Mouse (Mus musculus) heart, embryonic 13.5 days (tissue): Measurements from ENCODE around the gene Atp6v1a. TPM values are rescaled to one million over a fixed set of nuclear protein-coding genes. Genes with fewer than 3 reads are reported as not detected.

Experiments used
- ATAC-seq: fragments of 200-750 bp; cut with Nextera tagmentation; 2 replicates; pipeline ENCODE4 v1.8.0; 2017; ENCODE audit warnings: moderate TSS enrichment; ENCODE audit not compliant: insufficient number of reproducible peaks, low FRiP score, low TSS enrichment; ENCODE audit errors: extremely low read depth
- H3K27ac ChIP-seq: fragments of 300-500 bp; sonication (generic); replicated peaks from 2 replicates; pipeline ENCODE4 v1.5.1; 2015; ENCODE audit warnings: moderate library complexity, mild to moderate bottlenecking, inconsistent platforms
- H3K27me3 ChIP-seq: fragments of 300-500 bp; sonication (generic); replicated peaks from 2 replicates; pipeline ENCODE4 v1.6.1; 2015; ENCODE audit warnings: mild to moderate bottlenecking, inconsistent platforms
- H3K36me3 ChIP-seq: fragments of 300-500 bp; sonication (generic); 2 replicates; pipeline ENCODE4 v1.6.1; 2015; ENCODE audit warnings: mild to moderate bottlenecking, inconsistent platforms
- H3K4me1 ChIP-seq: fragments of 300-500 bp; sonication (generic); 2 replicates; pipeline ENCODE4 v1.6.1; 2015; ENCODE audit warnings: inconsistent platforms
- H3K4me2 ChIP-seq: fragments of 300-500 bp; sonication (generic); 2 replicates; pipeline ENCODE4 v1.6.1; 2015; ENCODE audit warnings: inconsistent platforms, mild to moderate bottlenecking, moderate library complexity
- H3K4me3 ChIP-seq: fragments of 300-500 bp; sonication (generic); 2 replicates; pipeline ENCODE4 v1.5.1; 2015; ENCODE audit warnings: moderate library complexity, mild to moderate bottlenecking, inconsistent platforms
- H3K9ac ChIP-seq: fragments of 300-500 bp; sonication (generic); 2 replicates; pipeline ENCODE4 v1.6.1; 2015; ENCODE audit warnings: inconsistent platforms, mild to moderate bottlenecking, moderate library complexity
- H3K9me3 ChIP-seq: fragments of 300-500 bp; sonication (generic); 2 replicates; pipeline ENCODE4 v1.6.1; 2016; ENCODE audit warnings: inconsistent platforms
- WGBS: fragments of 180-500 bp; shearing (Covaris S2); methylation state at CpG from one replicate; pipeline ENCODE4 v1.1.7; 2015; ENCODE audit warnings: mixed read lengths; 5-methylcytosine and 5-hydroxymethylcytosine counted together
- polyA plus RNA-seq: library from polyadenylated mRNA; unstranded; fragments of >200 nt; fragmentation: Nextera tagmentation; extraction: Ambion mirVana; gene quantifications from 2 replicates; pipeline ENCODE4 v1.2.1, GENCODE M21; 2015

Gene Atp6v1a
- polyA plus RNA-seq, 1 experiment from 2014 or later: 28.8 TPM

- no peaks in the 10 kb centered on the region for H3K27me3 ChIP-seq
- peak overlapping the region; percentile 96 for H3K9ac ChIP-seq
- H3K9me3 ChIP-seq: no peaks in the 10 kb centered on the region
- no peak for ATAC-seq
- no peaks in the 10 kb centered on the region for H3K36me3 ChIP-seq
- WGBS: under 1% methylated on average over 24 of the region's 24 CpGs
- peak overlapping the region; percentile 94 for H3K4me3 ChIP-seq
- H3K27ac ChIP-seq: peak overlapping the region; percentile 99
- peaks cover 19% of the 10 kb centered on the region for H3K4me1 ChIP-seq
- peak overlapping the region; percentile 92 for H3K4me2 ChIP-seq
Observed at GRCm38 (mm10) chr16:44138377-44138978, 1.0 kb downstream of the Atp6v1a start.

- Histone ChIP-seq H3K9ac (no peak overlapping the region), H3K4me2 (no peak overlapping the region), H3K4me1 (peaks cover 21% of the 10 kb centered on the region), H3K27ac (no peak overlapping the region), H3K4me3 (no peak overlapping the region), H3K27me3 (no peaks in the 10 kb centered on the region), H3K9me3 (no peaks in the 10 kb centered on the region), H3K36me3 (no peaks in the 10 kb centered on the region)
- ATAC-seq: no peak
- WGBS: 81% methylated on average over 6 of the region's 6 CpGs
Observed at GRCm38 (mm10) chr16:44136511-44137021, 2.9 kb downstream of the Atp6v1a start.

- Histone ChIP-seq H3K4me3 (no peak overlapping the region), H3K9ac (no peak overlapping the region), H3K36me3 (no peaks in the 10 kb centered on the region), H3K9me3 (no peaks in the 10 kb centered on the region), H3K4me1 (peaks cover 14% of the 10 kb centered on the region), H3K4me2 (no peak overlapping the region), H3K27ac (no peak overlapping the region), H3K27me3 (no peaks in the 10 kb centered on the region)
- ATAC-seq: no peak
- WGBS: 78% methylated on average over 3 of the region's 3 CpGs
Observed at GRCm38 (mm10) chr16:44133187-44133586, 6.3 kb downstream of the Atp6v1a start.

- no peaks in the 10 kb centered on the region for H3K9me3 ChIP-seq
- no peaks in the 10 kb centered on the region for H3K36me3 ChIP-seq
- no peak overlapping the region for H3K27ac ChIP-seq
- H3K27me3 ChIP-seq: no peaks in the 10 kb centered on the region
- no peak overlapping the region for H3K9ac ChIP-seq
- H3K4me1 ChIP-seq: peaks cover 6% of the 10 kb centered on the region
- no peak overlapping the region for H3K4me3 ChIP-seq
- WGBS: 77% methylated on average over 4 of the region's 4 CpGs
- H3K4me2 ChIP-seq: no peak overlapping the region
- ATAC-seq: no peak
Observed at GRCm38 (mm10) chr16:44132300-44132699, 7.2 kb downstream of the Atp6v1a start.

- Histone ChIP-seq H3K27ac (no peak overlapping the region; the same call in 1 of the 2 replicates), H3K4me2 (no peak overlapping the region), H3K9ac (no peak overlapping the region), H3K4me1 (peaks cover 19% of the 10 kb centered on the region), H3K36me3 (no peaks in the 10 kb centered on the region), H3K4me3 (no peak overlapping the region), H3K9me3 (no peaks in the 10 kb centered on the region), H3K27me3 (no peaks in the 10 kb centered on the region)
- no peak for ATAC-seq
- 55% methylated on average over 4 of the region's 4 CpGs for WGBS
Observed at GRCm38 (mm10) chr16:44126437-44126836, 13.1 kb downstream of the Atp6v1a start.

- no peaks in the 10 kb centered on the region for H3K36me3 ChIP-seq
- no peaks in the 10 kb centered on the region for H3K9me3 ChIP-seq
- H3K4me1 ChIP-seq: peaks cover 19% of the 10 kb centered on the region
- H3K27me3 ChIP-seq: no peaks in the 10 kb centered on the region
- WGBS: 80% methylated on average over 2 of the region's 2 CpGs
- ATAC-seq: no peak
- H3K4me2 ChIP-seq: no peak overlapping the region
- no peak overlapping the region for H3K9ac ChIP-seq
- no peak overlapping the region for H3K27ac ChIP-seq
- no peak overlapping the region for H3K4me3 ChIP-seq
Observed at GRCm38 (mm10) chr16:44125436-44125835, 14.1 kb downstream of the Atp6v1a start.

GRCm38 (mm10) chr16:44124713-44125112, 14.8 kb downstream of the Atp6v1a start:
- peaks cover 19% of the 10 kb centered on the region for H3K4me1 ChIP-seq
- H3K27me3 ChIP-seq: no peaks in the 10 kb centered on the region
- H3K4me2 ChIP-seq: no peak overlapping the region
- H3K27ac ChIP-seq: no peak overlapping the region
- no peaks in the 10 kb centered on the region for H3K36me3 ChIP-seq
- H3K9ac ChIP-seq: no peak overlapping the region
- H3K4me3 ChIP-seq: no peak overlapping the region
- ATAC-seq: no peak
- 70% methylated on average over 1 of the region's 1 CpGs for WGBS
- no peaks in the 10 kb centered on the region for H3K9me3 ChIP-seq

- ATAC-seq: no peak
- peaks cover 19% of the 10 kb centered on the region for H3K4me1 ChIP-seq
- H3K9me3 ChIP-seq: no peaks in the 10 kb centered on the region
- H3K27ac ChIP-seq: no peak overlapping the region
- H3K36me3 ChIP-seq: no peaks in the 10 kb centered on the region
- H3K9ac ChIP-seq: no peak overlapping the region
- 66% methylated on average over 2 of the region's 2 CpGs for whole genome bisulfite sequencing
- no peak overlapping the region for H3K4me2 ChIP-seq
- H3K4me3 ChIP-seq: no peak overlapping the region
- H3K27me3 ChIP-seq: no peaks in the 10 kb centered on the region
Observed at GRCm38 (mm10) chr16:44123786-44124185, 15.7 kb downstream of the Atp6v1a start.

GRCm38 (mm10) chr16:44122982-44123725, 16.4 kb downstream of the Atp6v1a start:
- 79% methylated on average over 7 of the region's 7 CpGs for WGBS
- peaks cover 19% of the 10 kb centered on the region for H3K4me1 ChIP-seq
- H3K4me3 ChIP-seq: no peak overlapping the region
- no peak overlapping the region for H3K27ac ChIP-seq
- H3K27me3 ChIP-seq: no peaks in the 10 kb centered on the region
- H3K9me3 ChIP-seq: no peaks in the 10 kb centered on the region
- H3K36me3 ChIP-seq: 0 out of 2 replicates have a peak, but pooled peaks cover 3% of the 10 kb centered on the region
- no peak for ATAC-seq
- H3K9ac ChIP-seq: no peak overlapping the region
- H3K4me2 ChIP-seq: no peak overlapping the region

- Histone ChIP-seq H3K9me3 (no peaks in the 10 kb centered on the region), H3K4me3 (no peak overlapping the region), H3K4me2 (no peak overlapping the region), H3K36me3 (0 out of 2 replicates have a peak, but pooled peaks cover 4% of the 10 kb centered on the region), H3K4me1 (peaks cover 19% of the 10 kb centered on the region), H3K9ac (no peak overlapping the region), H3K27me3 (no peaks in the 10 kb centered on the region), H3K27ac (no peak overlapping the region)
- 76% methylated on average over 6 of the region's 6 CpGs for whole genome bisulfite sequencing
- no peak for ATAC-seq
Observed at GRCm38 (mm10) chr16:44122574-44122973, 16.9 kb downstream of the Atp6v1a start.

- H3K9me3 ChIP-seq: no peaks in the 10 kb centered on the region
- 82% methylated on average over 6 of the region's 6 CpGs for WGBS
Observed at GRCm38 (mm10) chr16:44122122-44122521, 17.4 kb downstream of the Atp6v1a start.

More at GRCm38 (mm10) chr16:44122122-44122521, 17.4 kb downstream of the Atp6v1a start:
- no peak overlapping the region for H3K4me3 ChIP-seq
- H3K36me3 ChIP-seq: 0 out of 2 replicates have a peak, but pooled peaks cover 4% of the 10 kb centered on the region
- no peak overlapping the region for H3K9ac ChIP-seq
- H3K4me2 ChIP-seq: no peak overlapping the region
- no peak for ATAC-seq
- H3K4me1 ChIP-seq: peaks cover 19% of the 10 kb centered on the region
- no peaks in the 10 kb centered on the region for H3K27me3 ChIP-seq
- H3K27ac ChIP-seq: no peak overlapping the region
